ENCODE assay signal across 8 mouse cellular contexts in genomic region chrX:170017333-170018245, GRCm38 (mm10). TPM values are rescaled to one million over a fixed set of nuclear protein-coding genes. Genes with fewer than 3 reads are reported as not detected.
DNase-seq lines count a peak whose midpoint lies in the region; ATAC-seq and TF ChIP-seq lines count a peak whose summit lies in the region.
"Not testable (repeated sequence)": the region's sequence is repeated elsewhere in the genome, so short reads cannot be mapped to it uniquely, and the experiment has no call there.

No protein-coding gene starts in this region.

- TF ChIP-seq POLR2A in brain, embryonic 14.5 days (IDR thresholded peaks at IDR 0.05; ENCODE audit: borderline replicate concordance, extremely low read depth, insufficient read depth, insufficient read length, poor library complexity, severe bottlenecking): not testable (repeated sequence)

- H3K4me3 ChIP-seq in forebrain, embryonic 10.5 days; heart, postnatal 0 days (ENCODE audit: low read depth, low read length); lung, embryonic 14.5 days (ENCODE audit: low read depth, low read length); neural tube, embryonic 13.5 days: not testable (repeated sequence)

- not testable (repeated sequence) for H3K27ac ChIP-seq in forebrain, embryonic 10.5 days; heart, postnatal 0 days (ENCODE audit: low read depth); lung, embryonic 14.5 days (ENCODE audit: low read depth)
- H3K27ac ChIP-seq in neural tube, embryonic 13.5 days (replicated peaks): peak overlapping the region; percentile 0; the same call in 1 of the 2 replicates

- H3K36me3 ChIP-seq in forebrain, embryonic 10.5 days (replicated peaks): peaks cover 67% of the 10 kb centered on the region
- H3K36me3 ChIP-seq in heart, postnatal 0 days (replicated peaks; ENCODE audit: control insufficient read depth, insufficient read depth, low read length): peaks cover 28% of the 10 kb centered on the region
- H3K36me3 ChIP-seq in lung, embryonic 14.5 days (ENCODE audit: insufficient read depth): peaks cover 68% of the 10 kb centered on the region
- H3K36me3 ChIP-seq in neural tube, embryonic 13.5 days: peaks cover 48% of the 10 kb centered on the region

- H3K4me1 ChIP-seq in forebrain, embryonic 10.5 days: peaks cover 13% of the 10 kb centered on the region
- not testable (repeated sequence) for H3K4me1 ChIP-seq in heart, postnatal 0 days (ENCODE audit: control insufficient read depth, insufficient read depth); lung, embryonic 14.5 days (ENCODE audit: insufficient read depth); neural tube, embryonic 13.5 days (replicated peaks)

- ATAC-seq in heart, postnatal 0 days (ENCODE audit: insufficient read depth, low read depth): peak; percentile 49; the same call in 1 of the 2 replicates
- ATAC-seq in lung, embryonic 14.5 days (ENCODE audit: insufficient read depth): peak; percentile 87
- ATAC-seq in neural tube, embryonic 13.5 days (ENCODE audit: low read depth): peak; percentile 85

- peak; percentile 84 for TF ChIP-seq CTCF in brain, embryonic 14.5 days (IDR thresholded peaks at IDR 0.05; ENCODE audit: borderline replicate concordance, extremely low read depth, insufficient read depth, insufficient read length)
- peak; percentile 78 for TF ChIP-seq CTCF in heart, postnatal 0 days (IDR thresholded peaks at IDR 0.05; ENCODE audit: low read depth)
- peak; percentile 91 for TF ChIP-seq CTCF in lung, embryonic 14.5 days (IDR thresholded peaks at IDR 0.05; ENCODE audit: low read depth)

- 63% methylated on average over 27 of the region's 27 CpGs for WGBS in forebrain, embryonic 10.5 days
- WGBS in heart, postnatal 0 days: 58% methylated on average over 27 of the region's 27 CpGs
- 50% methylated on average over 27 of the region's 27 CpGs for WGBS in lung, embryonic 14.5 days
- WGBS in neural tube, embryonic 13.5 days: 58% methylated on average over 27 of the region's 27 CpGs

- not testable (repeated sequence) for H3K4me2 ChIP-seq in heart, postnatal 0 days (ENCODE audit: low read depth, low read length); neural tube, embryonic 13.5 days
- 0 out of 2 replicates have a peak overlapping the region, but pooled peaks have one; percentile 5 for H3K4me2 ChIP-seq in lung, embryonic 14.5 days

- H3K9me3 ChIP-seq in forebrain, embryonic 10.5 days: peaks cover 57% of the 10 kb centered on the region
- peaks cover 17% of the 10 kb centered on the region for H3K9me3 ChIP-seq in heart, postnatal 0 days (replicated peaks; ENCODE audit: control insufficient read depth, low read length)
- H3K9me3 ChIP-seq in lung, embryonic 14.5 days (ENCODE audit: low read depth, low read length): peaks cover 24% of the 10 kb centered on the region
- peaks cover 41% of the 10 kb centered on the region for H3K9me3 ChIP-seq in neural tube, embryonic 13.5 days

- H3K27me3 ChIP-seq in forebrain, embryonic 10.5 days (ENCODE audit: poor library complexity, severe bottlenecking); heart, postnatal 0 days (ENCODE audit: control insufficient read depth, insufficient read depth, low read length); lung, embryonic 14.5 days (ENCODE audit: insufficient read depth, low read length); neural tube, embryonic 13.5 days: not testable (repeated sequence)

- TF ChIP-seq EP300 in heart, postnatal 0 days (IDR thresholded peaks at IDR 0.05; ENCODE audit: low read depth): not testable (repeated sequence)

- peak; percentile 88 to 95 for DNase-seq in CD8-positive naive resting alpha-beta T cell, adult 2 months (ENCODE audit: low read depth in 2 of 2, low spot score in 2 of 2)
- DNase-seq in brain, embryonic 14.5 days (ENCODE audit: low read depth): peak; percentile 99
- peak; percentile 86 for DNase-seq in forebrain, embryonic 10.5 days (ENCODE audit: extremely low spot score, low spot score)
- peak; percentile 27 for DNase-seq in heart, postnatal 0 days (ENCODE audit: low spot score)
- peak; percentile 94 for DNase-seq in kidney, postnatal 10 days
- DNase-seq in lung, embryonic 14.5 days: peak; percentile 77
- peak; percentile 88 to 98 for DNase-seq in thymus, adult 18-20 months

- not testable (repeated sequence) for H3K9ac ChIP-seq in heart, postnatal 0 days (replicated peaks; ENCODE audit: low read depth, low read length); lung, embryonic 14.5 days; neural tube, embryonic 13.5 days

RNA-seq across cellular contexts. Expression of gene Gm21887, which starts 8.1 kb away (rescaled TPM):
- 476 and 1,536 TPM in 2 replicates for polyA plus RNA-seq in brain, embryonic 14.5 days (2012; rRNA removed)
- 249 and 311 TPM in 2 replicates for polyA plus RNA-seq in forebrain, embryonic 10.5 days (2016; fragmentation: Nextera tagmentation; extraction: Ambion mirVana)
- total RNA-seq in heart, postnatal 0 days (2014; rRNA removed; ENCODE audit: low replicate concordance): 0.88 and 16.5 TPM in 2 replicates
- polyA plus RNA-seq in heart, postnatal 0 days (2015; fragmentation: Nextera tagmentation; extraction: Ambion mirVana): 32.6 and 63.9 TPM in 2 replicates
- polyA plus RNA-seq in lung, embryonic 14.5 days (2014; fragmentation: Nextera tagmentation; extraction: Ambion mirVana): 252 and 439 TPM in 2 replicates
- polyA plus RNA-seq in neural tube, embryonic 13.5 days (2015; fragmentation: Nextera tagmentation; extraction: Ambion mirVana): 139 and 172 TPM in 2 replicates

Comparison
In these comparisons a context has a peak if more than half of its experiments do, and no peak if none do; other contexts are left out.
1. DNase-seq: peak in every context shown above with its lines; median percentile 99 in brain, embryonic 14.5 days; 94 in kidney, postnatal 10 days; 93 in thymus, adult 18-20 months; 92 in CD8-positive naive resting alpha-beta T cell, adult 2 months; 86 in forebrain, embryonic 10.5 days; 77 in lung, embryonic 14.5 days; 27 in heart, postnatal 0 days.